Mouse (Mus musculus) right cerebral cortex, adult 2 months (tissue): ENCODE results near the gene Cox6a1.
A peak's percentile ranks its signal among the peaks of the same experiment; 100 is the strongest.

Source experiments
- DNase-seq, 2 experiments: peaks; one replicate each; pipeline ENCODE4 v3.0.0; 2021 to 2022; ENCODE audit warnings: low spot score in 2 of 2

Gene Cox6a1

DNA sequence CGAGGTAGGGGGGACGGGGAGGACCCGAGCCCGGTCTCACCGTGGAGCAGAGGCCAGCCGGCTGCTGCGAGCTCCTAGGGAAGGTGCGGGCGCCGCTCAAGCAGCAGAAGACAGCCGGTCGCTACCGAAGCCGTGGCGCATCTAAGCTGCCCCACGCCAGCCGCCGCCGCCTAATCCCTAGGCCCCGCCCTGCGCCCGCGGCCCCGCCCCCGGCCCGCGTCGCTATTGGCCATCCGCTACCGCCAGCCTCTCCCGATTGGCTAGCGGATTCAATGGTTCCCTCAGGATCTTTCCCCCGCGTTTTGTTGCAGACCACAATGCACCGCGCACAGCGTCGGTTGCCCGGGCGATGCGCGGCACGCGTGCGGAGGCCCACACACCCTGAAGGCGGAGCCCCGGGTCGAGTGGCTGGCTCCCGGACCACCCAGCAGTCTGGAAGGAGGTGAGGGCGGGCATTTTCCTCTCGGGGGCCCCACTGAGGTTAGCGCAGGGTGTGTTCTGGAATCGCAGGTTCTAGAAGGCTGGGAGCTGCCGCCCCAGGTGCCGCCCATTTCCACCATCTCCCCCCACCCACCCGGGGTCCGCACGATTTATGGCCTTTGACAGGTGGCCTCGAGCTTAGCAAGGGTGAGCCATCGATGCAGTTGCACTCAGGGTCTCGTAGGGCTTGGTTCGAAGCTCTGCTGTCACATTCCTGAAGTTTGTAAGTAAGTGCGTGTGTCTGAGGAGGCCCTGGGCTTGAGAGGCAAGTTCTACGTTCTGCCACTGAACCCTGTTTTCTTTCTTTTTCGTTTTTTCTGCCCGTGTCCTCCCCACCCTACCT, 47.8 kb downstream of the Cox6a1 start, which contains the start of gene Dynll1:
TSS of gene Dynll1 (minus strand) at position 208 of the 823 bp plus-strand sequence.
- DNase-seq: peak; percentile 100

DNA sequence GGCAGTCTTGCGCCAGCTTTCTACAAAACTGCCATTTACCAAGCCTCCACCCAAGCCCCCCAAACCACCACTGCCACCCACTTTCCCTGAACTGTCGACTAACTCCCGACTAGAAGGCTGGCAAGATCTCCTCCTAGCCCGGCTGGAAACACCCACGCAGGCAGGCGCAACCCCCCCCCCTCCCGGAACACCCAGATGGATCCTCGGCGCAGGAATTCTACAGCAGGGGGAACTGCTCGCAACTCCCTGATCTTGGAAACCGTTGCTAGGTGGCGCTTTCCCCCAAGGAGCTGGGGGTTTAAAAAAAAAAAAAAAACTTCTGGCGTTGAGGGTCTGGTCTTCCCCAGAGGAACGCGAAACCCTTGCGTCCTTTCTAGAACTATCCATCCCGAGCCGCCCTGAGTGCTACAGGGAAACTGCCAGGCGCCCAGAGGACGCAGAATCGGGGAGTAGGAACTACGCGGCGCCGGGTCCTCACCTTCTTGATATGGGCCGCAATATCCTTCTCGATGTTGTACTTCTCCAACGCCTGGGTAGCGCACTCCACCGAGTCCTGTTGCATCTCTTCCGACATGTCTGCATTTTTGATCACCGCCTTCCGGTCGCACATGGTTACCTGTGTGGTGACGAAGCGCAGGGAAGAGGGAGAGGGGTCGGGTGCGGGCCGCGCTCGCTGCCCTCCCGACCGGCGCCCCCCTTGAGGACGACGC, 48.6 kb downstream of the Cox6a1 start:
- DNase-seq: peak; percentile 55 to 61

DNA sequence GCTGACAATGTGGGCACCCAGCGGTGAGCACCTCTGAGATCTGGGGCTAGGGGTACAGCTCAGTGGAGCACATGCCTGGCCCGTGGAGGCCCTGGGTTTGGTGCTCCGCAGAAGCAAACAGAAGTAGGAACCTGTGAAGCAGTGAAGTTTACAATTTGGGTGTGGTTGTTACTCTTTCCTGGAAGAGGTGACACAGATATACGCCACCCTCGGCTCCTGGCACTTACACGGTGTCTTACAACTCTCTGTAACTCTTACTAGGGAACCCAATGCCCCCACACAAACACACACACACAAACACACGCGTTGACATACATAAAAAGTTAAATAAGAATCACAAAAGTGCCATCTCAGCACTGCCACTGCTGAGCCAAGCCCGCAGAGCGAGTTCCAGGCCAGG, 52.4 kb downstream of the Cox6a1 start:
- DNase-seq: no peak
